Mouse (Mus musculus) gastrocnemius, adult 2 months (tissue): ENCODE measurements at regions not wholly inside any gene's neighbourhood (a gene's known extent, or its start where the extent isn't known, plus 50 kb on each side); places are given as distances from the start of the nearest gene placed in this dataset.

Experiments
- DNase-seq: peaks from one replicate; pipeline ENCODE4 v3.0.0; 2022
- H3K27ac ChIP-seq: fragments of 200-600 bp; 2 replicates; pipeline ENCODE4 v1.8.1; 2022; ENCODE audit warnings: mild to moderate bottlenecking
- H3K4me3 ChIP-seq: fragments of 200-600 bp; 2 replicates; pipeline ENCODE4 v1.8.1; 2022; ENCODE audit warnings: mild to moderate bottlenecking, moderate library complexity
- CTCF ChIP-seq: fragments of 200-600 bp; IDR thresholded peaks from 2 replicates; pipeline ENCODE4 v1.8.1; 2022; ENCODE audit warnings: antibody characterized with exemption, mild to moderate bottlenecking, moderate library complexity
- intact Hi-C: fragments of 180-260 bp; cut with DNase I; formaldehyde crosslinking; loops from one replicate; pipeline ENCODE4 v1.15.1; 2025

DNA sequence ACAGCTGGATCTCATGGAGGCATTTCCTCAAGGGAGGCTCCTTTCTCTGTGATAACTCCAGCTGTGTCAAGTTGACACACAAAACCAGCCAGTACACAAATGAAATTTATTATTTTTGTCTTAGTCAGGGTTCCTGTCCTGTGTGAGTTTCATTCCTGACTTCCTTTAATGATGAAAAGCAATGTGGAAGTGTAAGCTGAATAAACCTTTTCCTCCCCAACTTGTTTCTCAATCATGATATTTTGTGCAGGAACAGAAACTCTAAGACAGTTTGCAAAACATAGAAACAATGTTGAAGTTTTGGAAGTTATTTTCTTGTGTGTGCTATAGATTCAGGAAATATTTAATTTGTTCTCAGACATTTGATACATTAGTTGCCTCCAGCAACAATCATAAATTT is 526.9 kb downstream of the 1700017N19Rik start:
- no peak for TF ChIP-seq CTCF
- Histone ChIP-seq H3K4me3 (no peak overlapping the region), H3K27ac (no peak overlapping the region)
- intact Hi-C loops: loop anchor here (2.0 kb wide), 1 partner anchor 22 kb away; no protein-coding TSS in a partner anchor
- DNase-seq: no peak

DNA sequence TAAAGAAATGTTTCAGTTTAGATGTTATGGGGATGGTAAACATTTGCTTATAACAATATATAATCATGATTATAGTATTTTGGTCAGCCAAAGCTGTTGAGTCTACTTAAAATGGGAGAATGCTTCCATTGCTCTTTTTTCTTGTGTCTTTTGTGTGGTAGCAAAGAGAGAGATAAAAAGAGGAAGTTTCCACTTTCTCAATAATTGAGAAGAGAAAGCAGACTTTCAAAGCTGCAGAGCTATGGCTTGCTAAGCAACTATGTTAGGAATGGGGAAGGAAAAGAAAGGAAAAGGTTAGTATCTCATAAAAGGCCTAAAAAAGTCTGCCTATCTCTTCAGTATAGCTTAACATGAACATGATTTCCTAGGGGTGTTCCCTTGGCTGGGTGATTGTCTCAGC is 529.9 kb downstream of the 1700017N19Rik start:
- Histone ChIP-seq H3K4me3 (no peak overlapping the region), H3K27ac (no peak overlapping the region)
- intact Hi-C loops: no loop called here
- no peak for TF ChIP-seq CTCF
- DNase-seq: no peak

DNA sequence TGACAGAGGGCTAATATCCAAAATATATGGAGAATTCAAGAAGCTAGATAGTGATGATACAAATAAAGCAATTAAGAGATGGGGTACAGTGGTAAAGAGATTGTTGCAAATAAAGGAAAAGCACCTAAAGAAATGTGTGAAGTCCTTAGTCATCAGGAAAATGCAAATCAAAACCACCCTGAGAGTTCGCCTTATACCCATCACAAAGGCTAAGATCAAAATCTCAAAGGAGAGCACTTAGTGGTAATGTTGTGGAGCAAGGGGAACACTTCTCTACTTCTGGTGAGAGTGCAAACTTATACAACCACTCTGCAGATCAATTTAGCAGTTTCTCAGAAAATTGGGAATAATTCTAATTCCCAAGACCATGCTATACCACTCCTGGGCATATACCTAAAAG is 514.2 kb upstream of the Mgat4c start:
- no peak for DNase-seq
- no peak for TF ChIP-seq CTCF
- intact Hi-C loops: no loop called here
- Histone ChIP-seq H3K4me3 (no peak overlapping the region), H3K27ac (no peak overlapping the region)

DNA sequence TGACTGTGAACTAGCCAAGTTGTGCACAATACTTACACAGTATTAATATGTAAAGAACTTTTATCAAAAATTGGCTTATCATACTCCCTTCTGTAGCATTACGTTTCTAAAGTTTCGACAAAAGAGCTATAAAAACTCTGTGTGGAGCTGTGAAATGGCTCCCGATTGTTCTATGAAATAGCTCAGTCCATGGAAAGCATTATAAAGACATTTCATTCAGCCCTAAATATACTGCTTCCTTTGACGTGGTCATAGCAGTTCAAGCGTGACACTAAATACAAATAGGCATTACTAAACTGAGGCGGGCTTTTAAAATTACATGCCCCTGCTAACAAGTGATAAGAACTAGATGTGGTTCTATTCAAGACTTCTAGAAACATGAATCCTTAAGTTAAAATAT is 509.5 kb upstream of the Mgat4c start:
- no peak for TF ChIP-seq CTCF
- H3K4me3 ChIP-seq: no peak overlapping the region
- no peak for DNase-seq
- intact Hi-C loops: no loop called here
- H3K27ac ChIP-seq: no peak overlapping the region

DNA sequence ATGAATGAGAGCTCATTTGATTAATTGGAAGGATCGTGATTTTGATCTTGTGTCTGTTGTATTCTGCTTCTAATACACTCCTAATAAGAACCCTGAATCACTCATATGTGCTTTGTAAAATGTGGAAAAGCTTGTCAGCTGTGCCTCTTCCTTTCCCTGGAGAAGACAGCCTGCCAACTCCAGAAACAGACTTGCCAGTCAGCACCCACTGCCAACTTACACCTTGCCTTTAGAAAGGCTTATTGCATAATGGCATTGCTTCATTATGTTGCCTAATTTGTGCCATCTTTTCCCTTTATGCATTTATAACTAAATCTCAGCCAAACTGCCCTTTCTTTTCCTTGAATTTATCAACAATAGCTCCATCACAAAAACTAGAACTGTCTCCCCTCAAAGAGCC is 492.1 kb upstream of the Mgat4c start:
- intact Hi-C loops: no loop called here
- no peak for DNase-seq
- TF ChIP-seq CTCF: no peak
- Histone ChIP-seq H3K27ac (no peak overlapping the region), H3K4me3 (no peak overlapping the region)
